Mouse (Mus musculus) ES-E14 (cell line): ENCODE measurements around the gene Pign. TPM values are rescaled to one million over a fixed set of nuclear protein-coding genes. Genes with fewer than 3 reads are reported as not detected.

Experiments used
- DNase-seq: peaks from one replicate; pipeline ENCODE4 v3.0.0-alpha.2; 2013; ENCODE audit warnings: low read depth, low spot score
- H3K27ac ChIP-seq: 2 replicates; pipeline ENCODE4 v1.5.1; 2012; ENCODE audit warnings: low read depth, mild to moderate bottlenecking, low read length, moderate library complexity, mixed read lengths; ENCODE audit not compliant: poor library complexity, insufficient read depth, severe bottlenecking
- H3K36me3 ChIP-seq: 2 replicates; pipeline ENCODE4 v1.6.1; 2012; ENCODE audit warnings: mild to moderate bottlenecking, low read length, moderate library complexity, mixed read lengths; ENCODE audit not compliant: control insufficient read depth, poor library complexity, insufficient read depth, severe bottlenecking
- H3K4me1 ChIP-seq, 2 experiments: fragments of 150-350 bp in 1 of 2; sonication (generic) in 1 of 2; 2 replicates each; pipeline ENCODE4 v1.6.1; 2012; ENCODE audit warnings: low read length in 2 of 2, mild to moderate bottlenecking in 1 of 2, mixed read lengths in 1 of 2; ENCODE audit not compliant: control insufficient read depth in 2 of 2, insufficient read depth in 2 of 2, poor library complexity in 1 of 2
- H3K4me3 ChIP-seq, 2 experiments: fragments of 150-350 bp in 1 of 2; sonication (generic) in 1 of 2; 2 replicates each; pipeline ENCODE4 v1.5.1; 2012; ENCODE audit warnings: low read length in 2 of 2, low read depth in 1 of 2, mild to moderate bottlenecking in 1 of 2, mixed read lengths in 1 of 2; ENCODE audit not compliant: insufficient read depth in 1 of 2, poor library complexity in 1 of 2, severe bottlenecking in 1 of 2
- H3K9ac ChIP-seq: 2 replicates; pipeline ENCODE4 v1.6.1; 2012; ENCODE audit warnings: low read depth, mild to moderate bottlenecking, low read length, mixed read lengths; ENCODE audit not compliant: poor library complexity, insufficient read depth, severe bottlenecking
- H3K9me3 ChIP-seq: fragments of 150-350 bp; sonication (generic); 2 replicates; pipeline ENCODE4 v1.6.1; 2012; ENCODE audit warnings: low read depth, mild to moderate bottlenecking, low read length; ENCODE audit not compliant: control insufficient read depth, insufficient read depth
- CHD2 ChIP-seq: IDR thresholded peaks from 2 replicates; pipeline ENCODE4 v1.6.1; 2014; ENCODE audit warnings: mild to moderate bottlenecking, low read depth, low read length, inconsistent platforms
- HCFC1 ChIP-seq: IDR thresholded peaks from 2 replicates; pipeline ENCODE4 v1.6.1; 2012; ENCODE audit warnings: low read length, inconsistent platforms, borderline replicate concordance; ENCODE audit not compliant: insufficient read depth
- MAFK ChIP-seq: IDR thresholded peaks from 2 replicates; pipeline ENCODE4 v1.6.1; 2014; ENCODE audit warnings: mild to moderate bottlenecking, low read depth, low read length, inconsistent platforms; ENCODE audit not compliant: insufficient read depth
- ZC3H11A ChIP-seq: IDR thresholded peaks from 2 replicates; pipeline ENCODE4 v1.6.1; 2012; ENCODE audit warnings: low read depth, mild to moderate bottlenecking, inconsistent platforms, low read length, borderline replicate concordance
- ZNF384 ChIP-seq: IDR thresholded peaks from 2 replicates; pipeline ENCODE4 v1.6.1; 2012; ENCODE audit warnings: low read depth, low read length, inconsistent platforms
- in situ Hi-C, 2 experiments: fragments of 600-800 bp; cut with MboI; formaldehyde crosslinking; loops; one replicate each; pipeline ENCODE4 v1.15.1; 2025; ENCODE audit warnings: low sequenced_read_pairs in 2 of 2, inconsistent platforms in 1 of 2; ENCODE audit not compliant: unreplicated experiment in 2 of 2
- total RNA-seq: library from RNA; depleted of rRNA; stranded (reverse); fragments of 300-350 nt; gene quantifications from 2 replicates; pipeline ENCODE4 v1.2.3, GENCODE M21; 2012

The Pign gene
- total RNA-seq, 1 experiment = 52.8 TPM

GRCm38 (mm10) chr1:105669700-105670099, 6.2 kb upstream of the Pign start:
- H3K27ac ChIP-seq = no peak overlapping the region
- TF ChIP-seq CHD2 (no peak), ZNF384 (peak; percentile 58; the same call in 1 of the 2 replicates), HCFC1 (no peak)
- in situ Hi-C loops = no loop called here
- no peak overlapping the region for H3K9ac ChIP-seq
- no peak overlapping the region for H3K4me3 ChIP-seq
- no peaks in the 10 kb centered on the region for H3K9me3 ChIP-seq
- DNase-seq = no peak
- H3K4me1 ChIP-seq = peaks cover 0 to 4% of the 10 kb centered on the region in 2 experiments; a peak in 1 of 4 replicates
- H3K36me3 ChIP-seq = no peaks in the 10 kb centered on the region

- Histone ChIP-seq H3K9ac (peak overlapping the region; percentile 90), H3K9me3 (no peaks in the 10 kb centered on the region), H3K36me3 (no peaks in the 10 kb centered on the region), H3K27ac (0 out of 2 replicates have a peak overlapping the region, but pooled peaks have one; percentile 50), H3K4me3 (peak overlapping the region; percentile 92 to 98), H3K4me1 (peaks cover 0 to 7% of the 10 kb centered on the region in 2 experiments; a peak in 1 of 4 replicates)
- peak; percentile 7 for DNase-seq
- in situ Hi-C loops = no loop called here
- TF ChIP-seq ZC3H11A (no peak), HCFC1 (no peak), ZNF384 (no peak), CHD2 (no peak), MAFK (no peak)
Measured at GRCm38 (mm10) chr1:105663962-105664812, 710 bp upstream of the Pign start.

- TF ChIP-seq HCFC1 (no peak), MAFK (no peak), ZC3H11A (no peak), ZNF384 (no peak), CHD2 (no peak)
- H3K36me3 ChIP-seq = no peaks in the 10 kb centered on the region
- H3K4me3 ChIP-seq = peak overlapping the region; percentile 86 to 91
- H3K4me1 ChIP-seq = peaks cover 0 to 7% of the 10 kb centered on the region in 2 experiments; a peak in 1 of 4 replicates
- peak overlapping the region; percentile 90 for H3K9ac ChIP-seq
- no peak overlapping the region for H3K27ac ChIP-seq
- in situ Hi-C loops = no loop called here
- DNase-seq = no peak
- H3K9me3 ChIP-seq = no peaks in the 10 kb centered on the region
Measured at GRCm38 (mm10) chr1:105662820-105663170, 682 bp downstream of the Pign start.

GRCm38 (mm10) chr1:105660015-105660414, 3.5 kb downstream of the Pign start:
- no peaks in the 10 kb centered on the region for H3K9me3 ChIP-seq
- H3K4me1 ChIP-seq = peaks cover 0 to 5% of the 10 kb centered on the region in 2 experiments; a peak in 1 of 4 replicates
- H3K36me3 ChIP-seq = no peaks in the 10 kb centered on the region
- H3K4me3 ChIP-seq = no peak overlapping the region
- peak; percentile 36 for DNase-seq
- H3K9ac ChIP-seq = no peak overlapping the region
- TF ChIP-seq HCFC1 (no peak), ZNF384 (no peak), ZC3H11A (no peak), MAFK (no peak), CHD2 (no peak)
- in situ Hi-C loops = no loop called here
- H3K27ac ChIP-seq = no peak overlapping the region

- Histone ChIP-seq H3K9ac (no peak overlapping the region), H3K9me3 (no peaks in the 10 kb centered on the region), H3K36me3 (no peaks in the 10 kb centered on the region), H3K27ac (no peak overlapping the region), H3K4me3 (no peak overlapping the region), H3K4me1 (no peaks in the 10 kb centered on the region)
- TF ChIP-seq ZNF384 = no peak
- no peak for TF ChIP-seq ZC3H11A
- no peak for TF ChIP-seq CHD2
- TF ChIP-seq MAFK = no peak
- TF ChIP-seq HCFC1 = no peak
- DNase-seq = no peak
- in situ Hi-C loops = no loop called here
Measured at GRCm38 (mm10) chr1:105653981-105654380, 9.5 kb downstream of the Pign start.
